Comparison of ENCODE assay signal across 17 mouse cellular contexts in genomic region chr2:161767528-161767927, GRCm38 (mm10).
"Had no signal": no experiment of that assay in that cellular context is flagged by ENCODE, and none has a peak within 500 bp of the region (broad histone marks: within the 10 kb centered on the region; RNA-seq: fewer than 3 reads in every experiment).

No protein-coding gene starts in this region.

- H3K36me3 ChIP-seq: lung, embryonic 15.5 days; midbrain, embryonic 13.5 days; midbrain, embryonic 15.5 days; neural tube, embryonic 12.5 days; stomach, embryonic 15.5 days had no signal

- H3K4me2 ChIP-seq: lung, embryonic 15.5 days; midbrain, embryonic 11.5 days; midbrain, embryonic 13.5 days; midbrain, embryonic 15.5 days; neural tube, embryonic 12.5 days; stomach, embryonic 15.5 days had no signal

- DNase-seq: lung, adult 2 months; lung, postnatal 14 days; lung, postnatal 36 days; right cerebral cortex, postnatal 14 days; thymus, adult 2 months; thymus, postnatal 25 days; thymus, postnatal 4 days had no signal

- H3K4me1 ChIP-seq: lung, embryonic 15.5 days; megakaryocyte, embryonic 14.5 days; midbrain, embryonic 13.5 days; midbrain, embryonic 15.5 days; neural tube, embryonic 12.5 days; stomach, embryonic 15.5 days had no signal

- H3K27ac ChIP-seq: lung, embryonic 15.5 days; macrophage; midbrain, embryonic 13.5 days; midbrain, embryonic 15.5 days; neural tube, embryonic 12.5 days; stomach, embryonic 15.5 days; stomach, postnatal 0 days had no signal

- H3K9me3 ChIP-seq: lung, embryonic 15.5 days; midbrain, embryonic 13.5 days; midbrain, embryonic 15.5 days; neural tube, embryonic 12.5 days; stomach, embryonic 15.5 days had no signal

- H3K4me3 ChIP-seq: lung, embryonic 15.5 days; megakaryocyte, embryonic 14.5 days; midbrain, embryonic 13.5 days; midbrain, embryonic 15.5 days; neural tube, embryonic 12.5 days; stomach, embryonic 15.5 days had no signal

- ATAC-seq: lung, postnatal 0 days; midbrain, embryonic 13.5 days; midbrain, embryonic 15.5 days had no signal

- H3K9ac ChIP-seq: lung, embryonic 15.5 days; midbrain, embryonic 13.5 days; midbrain, embryonic 15.5 days; neural tube, embryonic 12.5 days; stomach, embryonic 15.5 days had no signal

- H3K27me3 ChIP-seq: lung, embryonic 15.5 days; megakaryocyte, embryonic 14.5 days; midbrain, embryonic 13.5 days; midbrain, embryonic 15.5 days; neural tube, embryonic 12.5 days; stomach, embryonic 15.5 days had no signal
